Mouse (Mus musculus) MEL (cell line): ENCODE measurements around the gene Kmt5a. TPM values are rescaled to one million over a fixed set of nuclear protein-coding genes. Genes with fewer than 3 reads are reported as not detected.

ENCODE experiments used
- DNase-seq: peaks from one replicate; pipeline ENCODE4 v3.0.0; 2011; ENCODE audit warnings: low read depth, low spot score
- H3K27ac ChIP-seq: 2 replicates; pipeline ENCODE4 v1.5.1; 2012; ENCODE audit warnings: low read depth, mild to moderate bottlenecking, control low read depth, low read length, moderate library complexity; ENCODE audit not compliant: control insufficient read depth
- H3K27me3 ChIP-seq, 2 experiments: fragments of 150-350 bp in 1 of 2; sonication (generic) in 1 of 2; 2 replicates each; pipeline ENCODE4 v1.6.1; 2012; ENCODE audit warnings: low read length in 2 of 2, mild to moderate bottlenecking in 2 of 2, improper control_type of control experiment in 1 of 2, moderate library complexity in 1 of 2; ENCODE audit not compliant: insufficient read depth in 2 of 2, control insufficient read depth in 1 of 2
- H3K36me3 ChIP-seq, 2 experiments: 2 replicates each; pipeline ENCODE4 v1.6.1; 2012 to 2014; ENCODE audit warnings: low read length in 2 of 2, improper control_type of control experiment in 1 of 2, inconsistent platforms in 1 of 2, mild to moderate bottlenecking in 1 of 2; ENCODE audit not compliant: insufficient read depth in 2 of 2, control insufficient read depth in 1 of 2
- H3K4me1 ChIP-seq, 2 experiments: fragments of 150-350 bp in 1 of 2; sonication (generic) in 1 of 2; 2 replicates each; pipeline ENCODE4 v1.6.1; 2012; ENCODE audit warnings: low read length in 2 of 2, improper control_type of control experiment in 1 of 2, mild to moderate bottlenecking in 1 of 2; ENCODE audit not compliant: insufficient read depth in 2 of 2, control insufficient read depth in 1 of 2
- H3K4me3 ChIP-seq, 2 experiments: fragments of 150-350 bp in 1 of 2; sonication (generic) in 1 of 2; 2 replicates each; pipeline ENCODE4 v1.5.1; 2012; ENCODE audit warnings: low read depth in 2 of 2, low read length in 2 of 2, mild to moderate bottlenecking in 2 of 2, moderate library complexity in 2 of 2, control low read depth in 1 of 2, improper control_type of control experiment in 1 of 2; ENCODE audit not compliant: control insufficient read depth in 1 of 2, insufficient read depth in 1 of 2
- H3K79me2 ChIP-seq: 2 replicates; pipeline ENCODE4 v1.6.1; 2012; ENCODE audit warnings: mild to moderate bottlenecking, low read length, moderate library complexity; ENCODE audit not compliant: control insufficient read depth, poor library complexity, insufficient read depth
- H3K9ac ChIP-seq: 2 replicates; pipeline ENCODE4 v1.6.1; 2012; ENCODE audit warnings: low read depth, mild to moderate bottlenecking, control low read depth, low read length, moderate library complexity; ENCODE audit not compliant: control insufficient read depth, poor library complexity, severe bottlenecking
- H3K9me3 ChIP-seq: fragments of 150-350 bp; sonication (generic); replicated peaks from 2 replicates; pipeline ENCODE4 v1.6.1; 2012; ENCODE audit warnings: mild to moderate bottlenecking, low read length, improper control_type of control experiment, moderate library complexity; ENCODE audit not compliant: insufficient read depth
- BHLHE40 ChIP-seq: IDR thresholded peaks from 2 replicates; pipeline ENCODE4 v1.6.1; 2012; ENCODE audit warnings: low read depth, mild to moderate bottlenecking, inconsistent platforms, low read length, improper control_type of control experiment, borderline replicate concordance
- ELF1 ChIP-seq: IDR thresholded peaks from 2 replicates; pipeline ENCODE4 v1.6.1; 2014; ENCODE audit warnings: low read depth, mild to moderate bottlenecking, inconsistent platforms, low read length, improper control_type of control experiment, moderate library complexity
- EP300 ChIP-seq, 2 experiments: IDR thresholded peaks; 2 replicates each; pipeline ENCODE4 v1.6.1; 2011; ENCODE audit warnings: improper control_type of control experiment in 2 of 2, low read length in 2 of 2, low read depth in 1 of 2, mild to moderate bottlenecking in 1 of 2
- ETS1 ChIP-seq: IDR thresholded peaks from 2 replicates; pipeline ENCODE4 v1.6.1; 2012; ENCODE audit warnings: low read depth, mild to moderate bottlenecking, inconsistent platforms, low read length, improper control_type of control experiment, moderate library complexity
- HCFC1 ChIP-seq: IDR thresholded peaks from 2 replicates; pipeline ENCODE4 v1.6.1; 2012; ENCODE audit warnings: low read depth, mild to moderate bottlenecking, inconsistent platforms, low read length, improper control_type of control experiment, moderate library complexity
- MAFK ChIP-seq: IDR thresholded peaks from 2 replicates; pipeline ENCODE4 v1.6.1; 2011; ENCODE audit warnings: low read depth, mild to moderate bottlenecking, low read length, improper control_type of control experiment, borderline replicate concordance
- MAX ChIP-seq: IDR thresholded peaks from 2 replicates; pipeline ENCODE4 v1.6.1; 2011; ENCODE audit warnings: low read length, improper control_type of control experiment
- MAZ ChIP-seq: IDR thresholded peaks from 2 replicates; pipeline ENCODE4 v1.6.1; 2012; ENCODE audit warnings: low read depth, mild to moderate bottlenecking, inconsistent platforms, low read length, improper control_type of control experiment
- MXI1 ChIP-seq: IDR thresholded peaks from 2 replicates; pipeline ENCODE4 v1.6.1; 2011; ENCODE audit warnings: mild to moderate bottlenecking, low read depth, low read length, improper control_type of control experiment
- MYB ChIP-seq: IDR thresholded peaks from 2 replicates; pipeline ENCODE4 v1.6.1; 2011; ENCODE audit warnings: mild to moderate bottlenecking, low read depth, low read length, improper control_type of control experiment
- MYC ChIP-seq: IDR thresholded peaks from 2 replicates; pipeline ENCODE4 v1.6.1; 2011; ENCODE audit warnings: low read depth, mild to moderate bottlenecking, low read length, improper control_type of control experiment, moderate library complexity
- NELFE ChIP-seq: IDR thresholded peaks from 2 replicates; pipeline ENCODE4 v1.6.1; 2011; ENCODE audit warnings: low read depth, low read length, improper control_type of control experiment
- NRF1 ChIP-seq: IDR thresholded peaks from 2 replicates; pipeline ENCODE4 v1.6.1; 2014; ENCODE audit warnings: low read depth, mild to moderate bottlenecking, inconsistent platforms, low read length, improper control_type of control experiment, moderate library complexity; ENCODE audit not compliant: poor library complexity, insufficient read depth, severe bottlenecking
- POLR2A ChIP-seq, 2 experiments: IDR thresholded peaks; 2 replicates each; pipeline ENCODE4 v1.6.1; 2011 to 2012; ENCODE audit warnings: low read length in 2 of 2, mild to moderate bottlenecking in 2 of 2, control low read depth in 1 of 2, improper control_type of control experiment in 1 of 2, low read depth in 1 of 2, moderate library complexity in 1 of 2; ENCODE audit not compliant: control insufficient read depth in 1 of 2, insufficient read depth in 1 of 2, poor library complexity in 1 of 2
- POLR2AphosphoS2 ChIP-seq: IDR thresholded peaks from 2 replicates; pipeline ENCODE4 v1.6.1; 2011; ENCODE audit warnings: low read length, improper control_type of control experiment
- POLR2AphosphoS5 ChIP-seq: IDR thresholded peaks from 2 replicates; pipeline ENCODE4 v1.6.1; 2012; ENCODE audit warnings: low read depth, borderline replicate concordance, mild to moderate bottlenecking, inconsistent platforms, low read length, moderate library complexity, mixed read lengths
- RAD21 ChIP-seq: IDR thresholded peaks from 2 replicates; pipeline ENCODE4 v1.6.1; 2011; ENCODE audit warnings: mild to moderate bottlenecking, low read depth, low read length, improper control_type of control experiment
- RCOR1 ChIP-seq: IDR thresholded peaks from 2 replicates; pipeline ENCODE4 v1.6.1; 2012; ENCODE audit warnings: low read depth, mild to moderate bottlenecking, inconsistent platforms, low read length, improper control_type of control experiment
- SIN3A ChIP-seq: IDR thresholded peaks from 2 replicates; pipeline ENCODE4 v1.6.1; 2012; ENCODE audit warnings: low read length, improper control_type of control experiment, inconsistent platforms
- SMC3 ChIP-seq: IDR thresholded peaks from 2 replicates; pipeline ENCODE4 v1.6.1; 2011; ENCODE audit warnings: low read depth, low read length, improper control_type of control experiment
- TCF12 ChIP-seq: IDR thresholded peaks from 2 replicates; pipeline ENCODE4 v1.6.1; 2014; ENCODE audit warnings: low read depth, mild to moderate bottlenecking, inconsistent platforms, low read length, improper control_type of control experiment, moderate library complexity
- ZC3H11A ChIP-seq: IDR thresholded peaks from 2 replicates; pipeline ENCODE4 v1.6.1; 2012; ENCODE audit warnings: low read depth, mild to moderate bottlenecking, inconsistent platforms, low read length, improper control_type of control experiment
- ZKSCAN1 ChIP-seq: IDR thresholded peaks from 2 replicates; pipeline ENCODE4 v1.6.1; 2012; ENCODE audit warnings: low read depth, mild to moderate bottlenecking, inconsistent platforms, low read length, improper control_type of control experiment, moderate library complexity
- ZMIZ1 ChIP-seq: IDR thresholded peaks from 2 replicates; pipeline ENCODE4 v1.6.1; 2012; ENCODE audit warnings: low read depth, mild to moderate bottlenecking, inconsistent platforms, low read length, improper control_type of control experiment, moderate library complexity
- ZNF384 ChIP-seq: IDR thresholded peaks from 2 replicates; pipeline ENCODE4 v1.6.1; 2012; ENCODE audit warnings: low read depth, mild to moderate bottlenecking, inconsistent platforms, low read length, improper control_type of control experiment
- polyA plus RNA-seq, 2 experiments: library from polyadenylated mRNA; stranded (reverse) in 1 of 2; unstranded in 1 of 2; fragments of >175 nt in 1 of 2; fragments of >200 nt in 1 of 2; gene quantifications; 2 replicates each; pipeline versions ENCODE4 v1.2.1 to v1.2.4; 2012; ENCODE audit warnings: low replicate concordance in 2 of 2, low read depth in 1 of 2; ENCODE audit not compliant: insufficient read length in 2 of 2, insufficient read depth in 1 of 2, missing spikeins in 1 of 2
- total RNA-seq: library from RNA; depleted of rRNA; stranded (reverse); fragments of 300-350 nt; gene quantifications from 2 replicates; pipeline ENCODE4 v1.2.3, GENCODE M21; 2012

The Kmt5a gene
- total and polyA plus RNA-seq, 3 experiments = 88.6 to 243 (median 110) TPM

DNA sequence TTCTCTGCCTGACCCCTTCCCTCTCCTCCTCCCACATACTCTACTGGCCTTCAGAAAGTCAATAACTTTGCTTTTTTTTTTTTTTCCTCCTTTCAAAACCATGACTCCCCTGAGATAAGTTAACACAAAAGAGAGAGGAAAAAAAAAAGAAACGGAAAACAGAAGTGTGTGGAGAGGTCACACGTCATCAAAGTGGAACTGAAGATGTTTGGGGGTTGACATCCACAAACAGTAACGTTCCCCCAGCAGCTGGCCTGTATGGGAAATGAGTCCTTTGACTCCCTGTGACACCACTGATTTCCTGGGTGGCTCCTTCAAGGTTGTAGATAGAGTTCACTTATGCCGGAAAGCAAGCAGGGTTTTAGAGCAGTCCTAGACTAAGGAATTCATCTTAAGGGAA lies 40.4 kb downstream of the Kmt5a start:
- Histone ChIP-seq H3K4me1 (peaks cover 0 to 23% of the 10 kb centered on the region in 2 experiments; a peak in 2 of 4 replicates), H3K79me2 (peaks cover 13% of the 10 kb centered on the region), H3K36me3 (peaks cover 0 to 7% of the 10 kb centered on the region in 2 experiments; a peak in 2 of 4 replicates), H3K4me3 (no peak overlapping the region), H3K9ac (no peak overlapping the region), H3K27me3 (no peaks in the 10 kb centered on the region), H3K9me3 (no peaks in the 10 kb centered on the region), H3K27ac (no peak overlapping the region)
- no peak for DNase-seq
- TF ChIP-seq SMC3 (no peak), ZNF384 (peak; percentile 40; the same call in 1 of the 2 replicates)

DNA sequence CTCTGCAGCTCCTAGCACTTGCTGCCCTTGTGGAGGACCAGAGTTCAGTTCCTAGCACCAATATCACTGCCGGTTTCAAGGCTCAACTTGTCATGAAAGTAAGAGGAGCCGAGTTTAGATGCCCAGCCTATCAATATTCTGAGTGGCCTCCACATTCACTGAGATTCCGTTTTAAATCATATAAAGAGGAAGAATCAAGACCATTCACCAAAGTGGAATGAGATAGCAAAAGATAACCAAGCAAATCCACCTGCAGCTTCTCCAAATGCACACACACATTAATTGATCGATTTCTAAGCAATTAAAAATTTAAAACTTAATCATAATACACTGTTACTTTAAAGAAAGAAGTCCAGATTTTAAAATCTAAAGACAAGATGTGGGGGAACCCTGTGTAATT lies 42.0 kb downstream of the Kmt5a start:
- DNase-seq = peak; percentile 25
- peaks cover 0 to 7% of the 10 kb centered on the region in 2 experiments; a peak in 2 of 4 replicates for H3K36me3 ChIP-seq
- peaks cover 0 to 17% of the 10 kb centered on the region in 2 experiments; a peak in 2 of 4 replicates for H3K4me1 ChIP-seq
- no peak for TF ChIP-seq TCF12
- peak; percentile 94 for TF ChIP-seq RCOR1
- no peak for TF ChIP-seq POLR2AphosphoS2
- no peak for TF ChIP-seq MYB
- no peak overlapping the region for H3K9ac ChIP-seq
- no peak overlapping the region for H3K27ac ChIP-seq
- no peaks in the 10 kb centered on the region for H3K27me3 ChIP-seq
- H3K9me3 ChIP-seq = no peaks in the 10 kb centered on the region
- no peak overlapping the region for H3K4me3 ChIP-seq
- H3K79me2 ChIP-seq = peaks cover 13% of the 10 kb centered on the region

DNA sequence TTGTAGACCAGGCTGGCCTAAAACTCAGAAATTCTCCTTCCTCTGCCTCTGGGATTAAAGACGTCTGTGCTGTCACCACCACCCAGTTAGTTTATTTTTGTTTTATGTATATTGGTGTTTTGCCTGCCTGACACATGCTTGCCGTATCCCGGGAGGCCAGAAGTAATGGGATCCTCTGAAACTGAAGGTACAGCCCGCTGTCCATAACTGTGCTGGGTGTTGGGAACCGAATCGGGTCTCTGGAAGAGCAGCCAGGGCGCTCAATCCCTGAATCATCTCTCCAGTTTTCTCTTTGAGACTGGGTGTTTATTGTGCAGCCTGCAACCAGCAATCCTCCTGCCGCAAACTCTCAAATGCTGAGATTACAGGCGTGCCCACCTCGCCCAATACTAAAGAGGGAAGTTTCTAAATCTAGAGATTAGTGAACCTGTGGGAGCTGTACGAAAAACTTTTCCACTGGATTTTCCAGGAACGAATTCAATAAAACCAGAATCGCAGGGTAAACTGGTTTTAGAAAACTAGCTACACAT lies 42.8 kb downstream of the Kmt5a start:
- Histone ChIP-seq H3K9me3 (no peaks in the 10 kb centered on the region), H3K4me1 (peaks cover 0 to 17% of the 10 kb centered on the region in 2 experiments; a peak in 2 of 4 replicates), H3K79me2 (peaks cover 13% of the 10 kb centered on the region), H3K36me3 (peaks cover 0 to 7% of the 10 kb centered on the region in 2 experiments; a peak in 2 of 4 replicates), H3K4me3 (peak overlapping the region; percentile 90 to 93), H3K27ac (peak overlapping the region; percentile 99), H3K9ac (peak overlapping the region; percentile 100), H3K27me3 (no peaks in the 10 kb centered on the region)
- DNase-seq = no peak
- TF ChIP-seq MXI1 = peak; percentile 34; the same call in 1 of the 2 replicates
- no peak for TF ChIP-seq MYC
- no peak for TF ChIP-seq MAX
- no peak for TF ChIP-seq MYB
- no peak for TF ChIP-seq ELF1
- TF ChIP-seq ZC3H11A = no peak
- TF ChIP-seq NELFE = no peak; the same call in 1 of the 2 replicates
- no peak for TF ChIP-seq ETS1
- no peak for TF ChIP-seq MAFK
- TF ChIP-seq SIN3A = peak; percentile 28; the same call in 1 of the 2 replicates
- TF ChIP-seq BHLHE40 = no peak
- no peak for TF ChIP-seq POLR2AphosphoS5
- no peak for TF ChIP-seq HCFC1
- TF ChIP-seq ZMIZ1 = 0 out of 2 replicates have a peak, but pooled peaks have one; percentile 25
- no peak for TF ChIP-seq EP300 (IDR thresholded peaks at IDR 0.05; ENCODE audit: low read depth in 1 of 2, low read length in 2 of 2)
- TF ChIP-seq NRF1 = no peak
- TF ChIP-seq POLR2A (IDR thresholded peaks at IDR 0.05; ENCODE audit: control insufficient read depth in 1 of 2, insufficient read depth in 1 of 2, low read depth in 1 of 2, low read length in 2 of 2, poor library complexity in 1 of 2) = 0 out of 4 replicates have a peak, but pooled peaks of 1 of the 2 experiments have one; percentile 41
- no peak for TF ChIP-seq MAZ
- TF ChIP-seq SMC3 = no peak
- no peak for TF ChIP-seq ZKSCAN1
- peak; percentile 50; the same call in 1 of the 2 replicates for TF ChIP-seq RCOR1
- TF ChIP-seq RAD21 = no peak
